Mouse (Mus musculus): ENCODE measurements around the gene Rpl18a. TPM values are rescaled to one million over a fixed set of nuclear protein-coding genes. Genes with fewer than 3 reads are reported as not detected.
A peak's percentile ranks its signal among the peaks of the same experiment; 100 is the strongest.

Rpl18a gene
- polyA plus RNA-seq, 1 experiment from 2014 or later = 3,565 TPM

DNA sequence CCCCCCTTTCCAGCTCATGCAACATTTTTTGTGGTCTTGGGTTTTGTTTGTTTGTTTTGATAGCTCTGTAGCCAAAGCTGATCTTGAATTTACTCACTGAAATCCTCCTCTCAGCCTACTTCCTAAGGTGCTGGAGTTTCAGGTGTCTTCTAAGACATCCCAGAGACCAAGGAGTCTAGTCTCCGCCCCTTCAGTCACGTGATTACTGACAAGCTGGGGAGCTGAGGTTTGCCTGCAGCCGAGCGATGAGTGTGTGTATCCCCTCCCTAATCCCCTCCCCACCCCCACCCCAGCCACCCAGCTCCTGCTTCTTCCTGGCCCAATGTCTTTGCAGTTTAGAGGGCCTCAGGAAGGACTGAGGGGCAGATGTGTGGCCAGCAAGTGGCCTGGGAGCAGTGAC is 39.7 kb downstream of the Rpl18a start:
- no peak overlapping the region for H3K27ac ChIP-seq (ENCODE audit: low read length)
- peak overlapping the region; percentile 74; the same call in 1 of the 2 replicates for H3K9ac ChIP-seq (ENCODE audit: low read length)
- H3K9me3 ChIP-seq (replicated peaks; ENCODE audit: control insufficient read depth, low read length) = no peaks in the 10 kb centered on the region
- peaks cover 13% of the 10 kb centered on the region for H3K4me1 ChIP-seq (ENCODE audit: control insufficient read depth, insufficient read depth, low read length)
- H3K4me3 ChIP-seq (replicated peaks; ENCODE audit: low read length) = no peak overlapping the region
- WGBS = 18% methylated on average over 4 of the region's 4 CpGs
- no peak for ATAC-seq (ENCODE audit: insufficient read depth, low FRiP score)
- no peaks in the 10 kb centered on the region for H3K36me3 ChIP-seq (ENCODE audit: control insufficient read depth, insufficient read depth, low read length)
- peak overlapping the region; percentile 83; the same call in 1 of the 2 replicates for H3K4me2 ChIP-seq (ENCODE audit: low read depth, low read length)
- peaks cover 7% of the 10 kb centered on the region for H3K27me3 ChIP-seq (ENCODE audit: control insufficient read depth, insufficient read depth, low read length)

DNA sequence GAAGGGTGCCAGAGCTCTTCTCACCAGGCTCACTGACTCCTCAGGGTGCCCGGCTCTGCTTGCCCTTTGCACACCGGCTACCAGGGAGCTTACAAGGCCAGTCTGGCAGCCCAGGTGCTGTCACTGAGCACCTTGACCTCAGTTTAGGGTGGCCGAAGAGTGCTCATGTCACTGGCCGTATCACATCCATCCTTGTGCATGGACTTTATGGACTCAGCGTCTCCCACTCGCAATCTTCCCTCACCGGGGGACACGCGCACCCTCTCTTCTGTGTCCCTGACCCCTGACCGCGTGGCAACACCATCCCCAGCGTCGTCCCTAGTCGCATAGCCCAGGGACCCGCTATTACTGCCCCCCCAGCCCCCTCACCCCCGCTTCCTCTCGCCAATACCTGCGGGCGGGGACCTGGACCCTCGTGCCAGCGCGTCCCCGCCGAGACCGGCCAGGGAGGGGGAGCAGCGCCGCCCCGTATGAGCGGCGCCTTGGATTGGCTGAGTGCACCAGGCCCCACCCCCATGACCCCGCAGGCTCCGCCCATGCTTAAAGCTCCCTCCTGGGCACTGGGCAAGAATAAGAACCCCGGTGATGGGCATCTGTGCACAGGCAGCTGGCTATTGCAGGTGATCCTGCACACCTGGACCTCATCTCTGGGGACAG is 40.5 kb downstream of the Rpl18a start:
- H3K4me1 ChIP-seq (ENCODE audit: control insufficient read depth, insufficient read depth, low read length) = peaks cover 13% of the 10 kb centered on the region
- peak; percentile 79 for ATAC-seq (ENCODE audit: insufficient read depth, low FRiP score)
- H3K4me3 ChIP-seq (replicated peaks; ENCODE audit: low read length) = peak overlapping the region; percentile 53
- no peaks in the 10 kb centered on the region for H3K9me3 ChIP-seq (replicated peaks; ENCODE audit: control insufficient read depth, low read length)
- no peaks in the 10 kb centered on the region for H3K36me3 ChIP-seq (ENCODE audit: control insufficient read depth, insufficient read depth, low read length)
- H3K9ac ChIP-seq (ENCODE audit: low read length) = peak overlapping the region; percentile 74
- WGBS = 5% methylated on average over 33 of the region's 33 CpGs
- H3K27me3 ChIP-seq (ENCODE audit: control insufficient read depth, insufficient read depth, low read length) = no peaks in the 10 kb centered on the region
- no peak overlapping the region for H3K27ac ChIP-seq (ENCODE audit: low read length)
- H3K4me2 ChIP-seq (ENCODE audit: low read depth, low read length) = peak overlapping the region; percentile 83

DNA sequence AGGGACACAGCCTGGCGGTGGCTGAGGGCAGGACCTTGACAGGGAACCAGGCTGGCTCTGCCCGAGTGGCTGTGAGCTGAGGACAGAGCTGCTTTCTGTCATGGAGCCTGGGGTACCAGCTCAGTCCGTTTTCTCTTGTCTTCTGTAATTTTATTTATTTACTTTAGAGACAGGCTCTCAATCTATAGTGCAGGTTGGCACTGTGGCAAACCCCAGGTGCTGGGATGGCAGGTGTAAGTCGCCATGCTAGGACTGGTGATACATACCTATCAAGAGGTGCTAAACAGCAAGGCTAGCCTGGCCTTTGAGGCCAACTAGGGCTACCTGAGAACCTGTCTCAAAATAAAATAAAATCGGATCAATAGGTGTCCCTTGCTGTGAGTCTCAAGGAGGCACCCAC is 41.2 kb downstream of the Rpl18a start:
- ATAC-seq (ENCODE audit: insufficient read depth, low FRiP score) = no peak

GRCm38 (mm10) chr8:70853863-70854262 is 43.3 kb downstream of the Rpl18a start:
- Histone ChIP-seq H3K27me3 (ENCODE audit: control insufficient read depth, insufficient read depth, low read length) (no peaks in the 10 kb centered on the region), H3K4me3 (replicated peaks; ENCODE audit: low read length) (no peak overlapping the region), H3K4me2 (ENCODE audit: low read depth, low read length) (no peak overlapping the region), H3K4me1 (ENCODE audit: control insufficient read depth, insufficient read depth, low read length) (peaks cover 13% of the 10 kb centered on the region), H3K9ac (ENCODE audit: low read length) (no peak overlapping the region), H3K27ac (ENCODE audit: low read length) (no peak overlapping the region), H3K9me3 (replicated peaks; ENCODE audit: control insufficient read depth, low read length) (no peaks in the 10 kb centered on the region), H3K36me3 (ENCODE audit: control insufficient read depth, insufficient read depth, low read length) (no peaks in the 10 kb centered on the region)
- ATAC-seq (ENCODE audit: insufficient read depth, low FRiP score) = no peak
- WGBS = 84% methylated on average over 2 of the region's 2 CpGs

More for the DNA sequence above, 41.2 kb downstream of the Rpl18a start:
- Histone ChIP-seq H3K36me3 (ENCODE audit: control insufficient read depth, insufficient read depth, low read length) (no peaks in the 10 kb centered on the region), H3K9ac (ENCODE audit: low read length) (no peak overlapping the region), H3K27me3 (ENCODE audit: control insufficient read depth, insufficient read depth, low read length) (no peaks in the 10 kb centered on the region), H3K27ac (ENCODE audit: low read length) (no peak overlapping the region), H3K9me3 (replicated peaks; ENCODE audit: control insufficient read depth, low read length) (no peaks in the 10 kb centered on the region), H3K4me1 (ENCODE audit: control insufficient read depth, insufficient read depth, low read length) (peaks cover 13% of the 10 kb centered on the region), H3K4me2 (ENCODE audit: low read depth, low read length) (no peak overlapping the region), H3K4me3 (replicated peaks; ENCODE audit: low read length) (no peak overlapping the region)
- 61% methylated on average over 5 of the region's 5 CpGs for WGBS

GRCm38 (mm10) chr8:70852595-70853231 is 44.5 kb downstream of the Rpl18a start:
- Histone ChIP-seq H3K4me2 (ENCODE audit: low read depth, low read length) (no peak overlapping the region), H3K36me3 (ENCODE audit: control insufficient read depth, insufficient read depth, low read length) (no peaks in the 10 kb centered on the region), H3K4me3 (replicated peaks; ENCODE audit: low read length) (no peak overlapping the region), H3K9me3 (replicated peaks; ENCODE audit: control insufficient read depth, low read length) (no peaks in the 10 kb centered on the region), H3K27ac (ENCODE audit: low read length) (no peak overlapping the region), H3K9ac (ENCODE audit: low read length) (no peak overlapping the region), H3K4me1 (ENCODE audit: control insufficient read depth, insufficient read depth, low read length) (peaks cover 13% of the 10 kb centered on the region), H3K27me3 (ENCODE audit: control insufficient read depth, insufficient read depth, low read length) (no peaks in the 10 kb centered on the region)
- ATAC-seq (ENCODE audit: insufficient read depth, low FRiP score) = no peak
- WGBS = 90% methylated on average over 41 of the region's 41 CpGs

DNA sequence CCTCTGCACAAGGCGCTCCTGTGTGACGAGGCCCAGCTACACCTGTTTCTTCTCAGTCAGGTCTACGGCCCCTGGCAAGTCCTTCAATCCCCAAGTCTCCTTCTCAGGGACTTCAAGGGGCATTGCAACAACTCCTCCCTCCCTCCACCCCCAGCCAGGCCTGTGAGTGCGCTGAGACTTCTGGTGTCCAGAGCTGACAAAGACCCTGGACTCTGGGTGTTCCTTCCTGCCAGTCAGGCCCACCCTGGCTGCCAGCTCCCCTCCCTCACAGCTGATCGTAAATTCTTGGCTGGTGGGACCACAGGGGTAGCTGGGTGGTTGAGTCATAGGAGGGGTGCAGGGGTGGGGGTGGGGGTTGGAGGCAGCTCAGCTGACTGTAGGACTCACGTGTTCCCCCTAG is 45.4 kb downstream of the Rpl18a start:
- Histone ChIP-seq H3K4me2 (ENCODE audit: low read depth, low read length) (no peak overlapping the region), H3K9me3 (replicated peaks; ENCODE audit: control insufficient read depth, low read length) (no peaks in the 10 kb centered on the region), H3K4me3 (replicated peaks; ENCODE audit: low read length) (no peak overlapping the region), H3K27ac (ENCODE audit: low read length) (no peak overlapping the region), H3K9ac (ENCODE audit: low read length) (peak overlapping the region; percentile 48; the same call in 1 of the 2 replicates), H3K4me1 (ENCODE audit: control insufficient read depth, insufficient read depth, low read length) (peaks cover 4% of the 10 kb centered on the region), H3K27me3 (ENCODE audit: control insufficient read depth, insufficient read depth, low read length) (no peaks in the 10 kb centered on the region), H3K36me3 (ENCODE audit: control insufficient read depth, insufficient read depth, low read length) (no peaks in the 10 kb centered on the region)
- ATAC-seq (ENCODE audit: insufficient read depth, low FRiP score) = no peak
- WGBS = 45% methylated on average over 6 of the region's 6 CpGs

DNA sequence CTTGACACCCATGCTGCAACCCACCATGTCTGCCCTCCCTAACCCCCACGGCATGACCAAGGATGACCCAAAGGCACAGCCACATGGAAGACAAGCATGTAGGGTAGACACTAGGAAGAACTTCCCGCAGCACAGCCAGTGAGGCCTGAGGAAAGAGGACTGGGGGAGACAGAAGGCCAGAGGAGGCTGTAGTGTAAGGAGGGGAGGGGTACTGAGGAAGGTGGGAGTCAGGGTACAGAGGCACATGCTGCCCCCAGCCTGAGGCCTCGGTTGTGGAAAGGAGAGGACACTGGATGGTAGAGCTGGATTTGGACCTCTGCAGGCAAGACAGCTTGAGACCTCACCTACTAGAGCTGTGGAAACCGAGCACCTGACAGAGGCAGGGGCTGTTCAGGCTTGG is 46.3 kb downstream of the Rpl18a start:
- H3K27me3 ChIP-seq (ENCODE audit: control insufficient read depth, insufficient read depth, low read length) = no peaks in the 10 kb centered on the region
- H3K4me2 ChIP-seq (ENCODE audit: low read depth, low read length) = no peak overlapping the region
- H3K9ac ChIP-seq (ENCODE audit: low read length) = no peak overlapping the region
- H3K9me3 ChIP-seq (replicated peaks; ENCODE audit: control insufficient read depth, low read length) = no peaks in the 10 kb centered on the region
- ATAC-seq (ENCODE audit: insufficient read depth, low FRiP score) = no peak
- no peaks in the 10 kb centered on the region for H3K4me1 ChIP-seq (ENCODE audit: control insufficient read depth, insufficient read depth, low read length)
- no peak overlapping the region for H3K4me3 ChIP-seq (replicated peaks; ENCODE audit: low read length)
- no peaks in the 10 kb centered on the region for H3K36me3 ChIP-seq (ENCODE audit: control insufficient read depth, insufficient read depth, low read length)
- 79% methylated on average over 4 of the region's 4 CpGs for WGBS
- no peak overlapping the region for H3K27ac ChIP-seq (ENCODE audit: low read length)

DNA sequence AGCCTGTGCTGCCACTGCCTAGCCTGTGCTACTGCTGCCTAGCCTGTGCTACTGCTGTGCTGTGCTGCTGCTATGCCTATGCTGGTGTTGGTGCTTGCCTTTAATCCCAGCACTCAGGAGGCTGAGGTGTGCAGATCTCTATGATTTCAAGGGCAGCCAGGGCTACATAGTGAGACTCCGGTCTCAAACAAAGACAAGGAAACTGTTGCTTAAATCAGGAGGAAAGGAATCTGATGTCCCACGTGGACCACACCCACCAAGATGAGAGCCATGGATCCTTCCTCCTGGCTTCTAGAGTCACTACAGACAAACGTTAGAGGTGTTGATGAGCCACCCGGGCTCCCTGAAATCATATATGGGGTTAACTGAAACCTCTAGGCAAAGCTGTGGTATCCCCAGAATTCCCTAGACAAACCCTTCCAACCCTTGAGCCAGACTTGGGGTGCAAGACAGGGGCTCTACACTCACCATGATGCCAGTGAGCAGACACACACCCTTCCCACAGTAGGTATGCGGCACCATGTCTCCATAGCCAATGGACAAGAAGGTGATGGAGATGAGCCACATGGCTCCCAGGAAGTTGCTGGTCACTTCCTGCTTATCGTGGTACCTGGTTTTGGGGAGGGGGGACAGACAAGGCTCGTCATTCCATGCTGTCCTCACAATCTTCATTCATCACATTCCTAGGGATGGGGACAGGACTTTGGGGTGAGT is 46.9 kb downstream of the Rpl18a start:
- ATAC-seq (ENCODE audit: insufficient read depth, low FRiP score) = no peak
- Histone ChIP-seq H3K27ac (ENCODE audit: low read length) (no peak overlapping the region), H3K9me3 (replicated peaks; ENCODE audit: control insufficient read depth, low read length) (no peaks in the 10 kb centered on the region), H3K4me2 (ENCODE audit: low read depth, low read length) (no peak overlapping the region), H3K9ac (ENCODE audit: low read length) (no peak overlapping the region), H3K4me1 (ENCODE audit: control insufficient read depth, insufficient read depth, low read length) (no peaks in the 10 kb centered on the region), H3K4me3 (replicated peaks; ENCODE audit: low read length) (no peak overlapping the region), H3K36me3 (ENCODE audit: control insufficient read depth, insufficient read depth, low read length) (no peaks in the 10 kb centered on the region), H3K27me3 (ENCODE audit: control insufficient read depth, insufficient read depth, low read length) (no peaks in the 10 kb centered on the region)
- WGBS = 73% methylated on average over 7 of the region's 7 CpGs

DNA sequence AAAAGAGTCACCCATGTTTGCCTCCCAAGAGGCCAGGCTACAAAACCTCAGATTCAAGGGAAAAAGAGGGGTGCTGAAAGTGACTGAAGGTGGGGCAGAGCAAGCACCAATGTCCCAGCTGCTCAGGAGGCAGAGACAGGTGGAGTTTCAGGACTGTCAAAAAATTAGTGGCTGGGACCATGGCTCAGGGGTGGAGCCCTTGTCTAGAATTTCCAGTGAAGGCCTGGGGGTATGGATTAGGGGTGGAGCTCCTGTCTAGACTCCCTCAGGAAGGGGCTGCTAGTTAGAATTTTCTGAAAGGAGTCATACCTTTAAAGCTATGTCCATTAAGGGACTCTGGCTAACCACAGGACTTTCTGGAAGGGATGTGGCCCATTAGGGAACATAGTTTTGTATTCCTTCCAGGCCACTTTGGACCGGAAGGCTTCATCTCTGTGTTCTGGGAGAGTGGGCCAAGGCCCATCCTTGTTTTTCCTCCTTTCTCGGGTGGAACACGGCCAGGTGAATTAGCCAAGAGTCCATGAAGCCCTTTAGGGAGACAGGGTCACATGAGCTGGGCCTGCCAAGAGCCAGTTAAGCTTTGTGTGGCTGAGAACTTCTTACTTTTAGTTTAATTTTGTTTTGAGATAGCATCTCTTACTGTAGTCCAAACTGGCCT is 47.8 kb downstream of the Rpl18a start:
- Histone ChIP-seq H3K36me3 (ENCODE audit: control insufficient read depth, insufficient read depth, low read length) (no peaks in the 10 kb centered on the region), H3K9ac (ENCODE audit: low read length) (no peak overlapping the region), H3K4me2 (ENCODE audit: low read depth, low read length) (no peak overlapping the region), H3K4me3 (replicated peaks; ENCODE audit: low read length) (no peak overlapping the region), H3K27me3 (ENCODE audit: control insufficient read depth, insufficient read depth, low read length) (no peaks in the 10 kb centered on the region), H3K9me3 (replicated peaks; ENCODE audit: control insufficient read depth, low read length) (no peaks in the 10 kb centered on the region), H3K4me1 (ENCODE audit: control insufficient read depth, insufficient read depth, low read length) (peaks cover under 1% of the 10 kb centered on the region; the same call in 1 of the 2 replicates), H3K27ac (ENCODE audit: low read length) (no peak overlapping the region)
- no peak for ATAC-seq (ENCODE audit: insufficient read depth, low FRiP score)
- WGBS = 75% methylated on average over 3 of the region's 3 CpGs

All from stomach, embryonic 16.5 days (tissue).